Mouse (Mus musculus): ENCODE data around the gene Kif1a. TPM values are rescaled to one million over a fixed set of nuclear protein-coding genes. Genes with fewer than 3 reads are reported as not detected.

Gene Kif1a
- total and polyA plus RNA-seq, 3 experiments = 29.0 to 43.0 (median 33.6) TPM

Other genes starting within 250 kb of the Kif1a start
- 1 to 10 TPM in 1 of 2 experiments, under 1 TPM in 1; 0.69 to 1.0 TPM for gene Ankmy1, start 199.0 kb downstream of the Kif1a start, total RNA-seq (2021)
- gene Ankmy1, start 199.0 kb downstream of the Kif1a start, polyA plus RNA-seq (2012; rRNA removed) = 0.18 and 0.26 TPM in 2 replicates
- 10 to 100 TPM; 12.5 to 17.2 TPM for gene Dusp28, start 195.0 kb downstream of the Kif1a start, total RNA-seq (2021)
- 97.2 and 107 TPM in 2 replicates for gene Dusp28, start 195.0 kb downstream of the Kif1a start, polyA plus RNA-seq (2012; rRNA removed)
- gene Rnpepl1, start 191.2 kb downstream of the Kif1a start, total RNA-seq (2021) = 10 to 100 TPM; 71.2 to 90.8 TPM
- gene Rnpepl1, start 191.2 kb downstream of the Kif1a start, polyA plus RNA-seq (2012; rRNA removed) = 524 and 593 TPM in 2 replicates
- gene Capn10, start 167.6 kb downstream of the Kif1a start, total RNA-seq (2021) = 10 to 100 TPM; 16.1 to 18.3 TPM
- gene Capn10, start 167.6 kb downstream of the Kif1a start, polyA plus RNA-seq (2012; rRNA removed) = 45.9 and 50.7 TPM in 2 replicates
- gene Gpr35, start 151.1 kb downstream of the Kif1a start, total RNA-seq (2021) = 1 to 10 TPM in 1 of 2 experiments, under 1 TPM in 1; 0.76 to 2.2 TPM
- gene Gpr35, start 151.1 kb downstream of the Kif1a start, polyA plus RNA-seq (2012; rRNA removed) = 1.2 and 2.1 TPM in 2 replicates
- gene Aqp12, start 95.6 kb downstream of the Kif1a start, total RNA-seq (2021) = under 1 TPM in 1 of 2 experiments, not detected in 1; 0.26 TPM
- gene Aqp12, start 95.6 kb downstream of the Kif1a start, polyA plus RNA-seq (2012; rRNA removed) = not detected in 2 replicates
- under 1 TPM in 1 of 2 experiments, not detected in 1; 0.92 TPM for gene Agxt, start 33.3 kb upstream of the Kif1a start, total RNA-seq (2021)
- 0.44 TPM in 1 of 2 replicates, not detected in the other for gene Agxt, start 33.3 kb upstream of the Kif1a start, polyA plus RNA-seq (2012; rRNA removed)
- gene 2310007B03Rik, start 59.0 kb upstream of the Kif1a start, total RNA-seq (2021) = not detected
- not detected in 2 replicates for gene 2310007B03Rik, start 59.0 kb upstream of the Kif1a start, polyA plus RNA-seq (2012; rRNA removed)
- not detected for gene Crocc2, start 66.8 kb upstream of the Kif1a start, total RNA-seq (2021)
- 0.02 TPM in 1 of 2 replicates, not detected in the other for gene Crocc2, start 66.8 kb upstream of the Kif1a start, polyA plus RNA-seq (2012; rRNA removed)
- gene Sned1, start 133.9 kb upstream of the Kif1a start, total RNA-seq (2021) = 10 to 100 TPM; 13.8 to 18.6 TPM
- gene Sned1, start 133.9 kb upstream of the Kif1a start, polyA plus RNA-seq (2012; rRNA removed) = 30.9 and 34.9 TPM in 2 replicates
- gene Mterf4, start 204.0 kb upstream of the Kif1a start, total RNA-seq (2021) = 10 to 100 TPM; 25.8 to 28.7 TPM
- gene Mterf4, start 204.0 kb upstream of the Kif1a start, polyA plus RNA-seq (2012; rRNA removed) = 7.2 and 9.0 TPM in 2 replicates
- gene Ppp1r7, start 240.9 kb upstream of the Kif1a start, total RNA-seq (2021) = 10 to 100 TPM; 18.2 to 24.0 TPM
- gene Ppp1r7, start 240.9 kb upstream of the Kif1a start, polyA plus RNA-seq (2012; rRNA removed) = 2.2 and 2.5 TPM in 2 replicates
- 1 to 10 TPM; 2.3 to 5.9 TPM for gene Pask, start 241.5 kb upstream of the Kif1a start, total RNA-seq (2021)
- 0.85 and 1.7 TPM in 2 replicates for gene Pask, start 241.5 kb upstream of the Kif1a start, polyA plus RNA-seq (2012; rRNA removed)